Mouse (Mus musculus): ENCODE data around the gene Zdhhc20. TPM values are rescaled to one million over a fixed set of nuclear protein-coding genes. Genes with fewer than 3 reads are reported as not detected.
"Not testable (repeated sequence)": the region's sequence is repeated elsewhere in the genome, so short reads cannot be mapped to it uniquely, and the experiment has no call there.

Zdhhc20 gene
- total and polyA plus RNA-seq, 3 experiments = 4.6 to 11.4 TPM; not detected in 1

DNA sequence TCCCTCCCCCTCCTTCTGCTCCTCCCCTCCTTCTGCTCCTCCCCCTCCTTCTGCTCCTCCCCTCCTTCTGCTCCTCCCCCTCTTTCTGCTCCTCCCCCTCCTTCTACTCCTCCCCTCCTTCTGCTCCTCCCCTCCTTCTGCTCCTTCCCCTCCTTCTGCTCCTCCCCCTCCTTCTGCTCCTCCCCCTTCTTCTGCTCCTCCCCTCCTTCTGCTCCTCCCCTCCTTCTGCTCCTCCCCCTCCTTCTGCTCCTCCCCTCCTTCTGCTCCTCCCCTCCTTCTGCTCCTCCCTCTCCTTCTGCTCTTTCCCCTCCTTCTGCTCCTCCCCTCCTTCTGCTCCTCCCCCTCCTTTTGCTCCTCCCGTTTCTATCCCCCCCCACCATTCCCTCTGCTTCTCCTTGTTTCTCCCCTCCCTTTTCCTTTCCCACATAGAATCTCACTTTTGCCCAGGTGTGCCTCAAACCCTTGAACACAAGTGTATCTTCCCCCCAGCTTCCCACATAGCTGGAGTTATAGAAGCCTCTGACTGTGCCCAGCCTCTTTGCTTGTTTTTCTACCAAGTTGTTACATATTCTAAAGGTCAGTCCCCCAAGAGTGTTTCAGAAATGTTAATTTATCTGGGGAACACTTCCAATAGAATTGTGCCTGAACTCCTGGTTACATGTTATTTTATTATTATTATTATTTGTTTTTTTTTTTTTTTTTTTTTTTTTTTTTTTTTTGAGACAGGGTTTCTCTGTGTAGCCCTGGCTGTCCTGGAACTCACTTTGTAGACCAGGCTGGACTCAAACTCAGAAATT, 22.3 kb upstream of the Zdhhc20 start:
- H3K27ac ChIP-seq (ENCODE audit: control insufficient read depth, low read depth, low read length); H3K9me3 ChIP-seq (replicated peaks; ENCODE audit: insufficient read depth, low read length); H3K9ac ChIP-seq (ENCODE audit: control insufficient read depth, low read depth, low read length, poor library complexity, severe bottlenecking); H3K79me2 ChIP-seq (ENCODE audit: control insufficient read depth, insufficient read depth, low read length, poor library complexity); H3K36me3 ChIP-seq (ENCODE audit: control insufficient read depth in 1 of 2, insufficient read depth in 2 of 2, low read length in 2 of 2); H3K27me3 ChIP-seq (ENCODE audit: control insufficient read depth in 1 of 2, insufficient read depth in 2 of 2, low read length in 2 of 2): not testable (repeated sequence)
- peak; percentile 74 for TF ChIP-seq ZNF384 (IDR thresholded peaks at IDR 0.05; ENCODE audit: low read depth, low read length)
- Histone ChIP-seq H3K4me3 (ENCODE audit: control insufficient read depth in 1 of 2, insufficient read depth in 1 of 2, low read depth in 2 of 2, low read length in 2 of 2) (peak overlapping the region; percentile 17 to 75; a peak in 3 of 4 replicates), H3K4me1 (ENCODE audit: control insufficient read depth in 1 of 2, insufficient read depth in 2 of 2, low read length in 2 of 2) (peaks cover 17 to 19% of the 10 kb centered on the region in 2 experiments)
- peak; percentile 71 for DNase-seq (ENCODE audit: low read depth, low spot score)

DNA sequence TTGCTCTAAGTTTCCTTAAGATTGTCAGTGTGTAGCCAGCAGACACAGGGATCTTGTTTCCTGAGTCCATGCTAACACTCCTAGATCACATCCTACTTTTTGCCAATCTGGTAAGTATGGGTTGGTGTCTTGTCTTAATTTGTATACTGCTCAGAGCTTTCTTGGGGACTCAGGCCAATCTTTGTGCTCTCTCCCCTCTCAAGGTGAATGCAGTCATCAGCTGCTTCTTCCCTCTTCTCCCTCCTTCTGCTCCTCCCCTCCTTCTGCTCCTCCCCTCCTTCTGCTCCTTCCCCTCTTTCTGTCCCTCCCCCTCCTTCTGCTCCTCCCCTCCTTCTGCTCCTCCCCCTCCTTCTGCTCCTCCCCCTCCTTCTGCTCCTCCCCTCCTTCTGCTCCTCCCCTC, 21.7 kb upstream of the Zdhhc20 start:
- H3K9me3 ChIP-seq (replicated peaks; ENCODE audit: insufficient read depth, low read length); H3K36me3 ChIP-seq (ENCODE audit: control insufficient read depth in 1 of 2, insufficient read depth in 2 of 2, low read length in 2 of 2); H3K79me2 ChIP-seq (ENCODE audit: control insufficient read depth, insufficient read depth, low read length, poor library complexity); H3K27me3 ChIP-seq (ENCODE audit: control insufficient read depth in 1 of 2, insufficient read depth in 2 of 2, low read length in 2 of 2); H3K27ac ChIP-seq (ENCODE audit: control insufficient read depth, low read depth, low read length): not testable (repeated sequence)
- TF ChIP-seq POLR2A (IDR thresholded peaks at IDR 0.05; ENCODE audit: control insufficient read depth in 1 of 2, insufficient read depth in 1 of 2, low read depth in 1 of 2, low read length in 2 of 2, poor library complexity in 1 of 2) (peak in 1 of 2 experiments; percentile 36; a peak in 1 of 4 replicates), NELFE (IDR thresholded peaks at IDR 0.05; ENCODE audit: low read depth, low read length) (0 out of 2 replicates have a peak, but pooled peaks have one; percentile 25)
- peak overlapping the region in 1 of 2 experiments; percentile 55; a peak in 1 of 4 replicates for H3K4me3 ChIP-seq (ENCODE audit: control insufficient read depth in 1 of 2, insufficient read depth in 1 of 2, low read depth in 2 of 2, low read length in 2 of 2)
- peak overlapping the region; percentile 13; the same call in 1 of the 2 replicates for H3K9ac ChIP-seq (ENCODE audit: control insufficient read depth, low read depth, low read length, poor library complexity, severe bottlenecking)
- DNase-seq (ENCODE audit: low read depth, low spot score) = peak; percentile 79
- H3K4me1 ChIP-seq (ENCODE audit: control insufficient read depth in 1 of 2, insufficient read depth in 2 of 2, low read length in 2 of 2) = peaks cover 17 to 19% of the 10 kb centered on the region in 2 experiments

DNA sequence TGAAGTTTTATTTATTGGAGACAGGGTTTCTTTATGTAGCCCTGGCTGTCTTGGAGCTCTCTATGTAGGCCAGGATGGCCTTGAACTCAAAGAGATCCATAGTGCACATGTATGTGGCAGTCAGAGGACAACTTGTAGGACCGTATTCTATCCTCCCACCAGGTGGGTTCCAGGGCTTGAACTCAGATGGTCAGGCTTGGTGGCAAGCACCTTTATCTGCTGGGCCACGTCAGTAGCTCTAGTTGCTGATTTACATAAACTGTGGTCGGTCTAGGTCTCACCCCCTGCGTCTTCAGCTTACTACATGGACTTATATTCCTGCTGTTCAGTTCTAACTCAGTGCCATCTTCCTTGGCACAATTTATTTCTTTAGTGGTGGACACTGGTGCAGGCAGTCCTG, 21.2 kb upstream of the Zdhhc20 start:
- no peaks in the 10 kb centered on the region for H3K79me2 ChIP-seq (ENCODE audit: control insufficient read depth, insufficient read depth, low read length, poor library complexity)
- DNase-seq (ENCODE audit: low read depth, low spot score) = peak; percentile 57
- H3K9ac ChIP-seq (ENCODE audit: control insufficient read depth, low read depth, low read length, poor library complexity, severe bottlenecking) = peak overlapping the region; percentile 13; the same call in 1 of the 2 replicates
- no peaks in the 10 kb centered on the region for H3K27me3 ChIP-seq (ENCODE audit: control insufficient read depth in 1 of 2, insufficient read depth in 2 of 2, low read length in 2 of 2)
- no peaks in the 10 kb centered on the region for H3K9me3 ChIP-seq (replicated peaks; ENCODE audit: insufficient read depth, low read length)
- H3K4me1 ChIP-seq (ENCODE audit: control insufficient read depth in 1 of 2, insufficient read depth in 2 of 2, low read length in 2 of 2) = peaks cover 17 to 19% of the 10 kb centered on the region in 2 experiments
- H3K36me3 ChIP-seq (ENCODE audit: control insufficient read depth in 1 of 2, insufficient read depth in 2 of 2, low read length in 2 of 2) = peaks cover 0 to 8% of the 10 kb centered on the region in 2 experiments; a peak in 2 of 4 replicates
- H3K27ac ChIP-seq (ENCODE audit: control insufficient read depth, low read depth, low read length) = no peak overlapping the region
- no peak overlapping the region; a peak in 1 of 4 replicates for H3K4me3 ChIP-seq (ENCODE audit: control insufficient read depth in 1 of 2, insufficient read depth in 1 of 2, low read depth in 2 of 2, low read length in 2 of 2)
- TF ChIP-seq POLR2A (IDR thresholded peaks at IDR 0.05; ENCODE audit: control insufficient read depth in 1 of 2, insufficient read depth in 1 of 2, low read depth in 1 of 2, low read length in 2 of 2, poor library complexity in 1 of 2) = no peak
- no peak for TF ChIP-seq JUND (IDR thresholded peaks at IDR 0.05; ENCODE audit: low read depth, low read length)
- TF ChIP-seq GABPA (IDR thresholded peaks at IDR 0.05; ENCODE audit: low read depth, low read length) = no peak
- no peak for TF ChIP-seq CHD2 (IDR thresholded peaks at IDR 0.05; ENCODE audit: low read length)
- no peak for TF ChIP-seq POLR2AphosphoS5 (IDR thresholded peaks at IDR 0.05; ENCODE audit: borderline replicate concordance, low read depth, low read length)
- TF ChIP-seq ZC3H11A (IDR thresholded peaks at IDR 0.05; ENCODE audit: low read depth, low read length) = no peak
- no peak for TF ChIP-seq ZNF384 (IDR thresholded peaks at IDR 0.05; ENCODE audit: low read depth, low read length)
- TF ChIP-seq UBTF (IDR thresholded peaks at IDR 0.05; ENCODE audit: borderline replicate concordance, insufficient read depth, low read depth, low read length) = no peak
- TF ChIP-seq SIN3A (IDR thresholded peaks at IDR 0.05; ENCODE audit: low read length) = no peak
- no peak for TF ChIP-seq TCF12 (IDR thresholded peaks at IDR 0.05; ENCODE audit: low read depth, low read length)
- TF ChIP-seq ZMIZ1 (IDR thresholded peaks at IDR 0.05; ENCODE audit: low read depth, low read length) = no peak
- TF ChIP-seq MEF2A (IDR thresholded peaks at IDR 0.05; ENCODE audit: extremely low read depth, insufficient replicate concordance, low read depth, low read length, poor library complexity, severe bottlenecking) = no peak
- TF ChIP-seq E2F4 (IDR thresholded peaks at IDR 0.05; ENCODE audit: borderline replicate concordance, low read depth, low read length) = no peak
- TF ChIP-seq SMC3 (IDR thresholded peaks at IDR 0.05; ENCODE audit: low read depth, low read length) = no peak

Measured in MEL (cell line).